Mouse (Mus musculus) embryonic stem cell, embryonic (primary cell): ENCODE data around the gene Exoc2.

Experiments used
- CTCF ChIA-PET, 4 experiments: fragments of 300-600 bp in 2 of 4; fragments of 350-600 bp in 2 of 4; sonication (Branson Sonifier 250); formaldehyde crosslinking; loops; one replicate each; lab custom pipeline; 2022; ENCODE audit warnings: inconsistent platforms in 2 of 4; lab: Charles Lee
- POLR2A ChIA-PET, 4 experiments: fragments of 300-600 bp in 2 of 4; fragments of 350-600 bp in 2 of 4; sonication (Branson Sonifier 250); formaldehyde crosslinking; loops; one replicate each; lab custom pipeline; 2022; ENCODE audit warnings: antibody characterized with exemption in 4 of 4, inconsistent platforms in 1 of 4; lab: Charles Lee

Exoc2 gene

DNA sequence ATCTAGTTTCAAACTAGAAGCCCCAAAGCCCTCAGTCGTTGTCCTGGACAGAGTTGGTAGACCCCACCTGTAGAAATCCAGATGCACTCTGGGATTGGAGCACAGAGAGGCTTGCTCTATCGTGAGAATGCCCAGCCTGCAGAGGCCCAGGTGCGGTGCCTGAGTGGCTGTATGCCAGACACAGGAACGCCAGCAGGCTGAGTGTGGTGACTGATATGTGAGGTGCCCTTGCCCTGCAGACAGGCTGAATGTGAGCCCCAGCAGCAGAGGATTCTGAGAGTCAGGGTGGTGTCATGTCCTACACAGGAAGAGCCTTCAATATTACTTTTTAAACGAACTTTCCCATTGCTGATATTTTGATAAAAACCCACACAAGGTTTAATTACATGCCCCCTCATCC, 208.0 kb downstream of the Exoc2 start:
- CTCF ChIA-PET, result no interaction called here
- POLR2A ChIA-PET, result no interaction called here

DNA sequence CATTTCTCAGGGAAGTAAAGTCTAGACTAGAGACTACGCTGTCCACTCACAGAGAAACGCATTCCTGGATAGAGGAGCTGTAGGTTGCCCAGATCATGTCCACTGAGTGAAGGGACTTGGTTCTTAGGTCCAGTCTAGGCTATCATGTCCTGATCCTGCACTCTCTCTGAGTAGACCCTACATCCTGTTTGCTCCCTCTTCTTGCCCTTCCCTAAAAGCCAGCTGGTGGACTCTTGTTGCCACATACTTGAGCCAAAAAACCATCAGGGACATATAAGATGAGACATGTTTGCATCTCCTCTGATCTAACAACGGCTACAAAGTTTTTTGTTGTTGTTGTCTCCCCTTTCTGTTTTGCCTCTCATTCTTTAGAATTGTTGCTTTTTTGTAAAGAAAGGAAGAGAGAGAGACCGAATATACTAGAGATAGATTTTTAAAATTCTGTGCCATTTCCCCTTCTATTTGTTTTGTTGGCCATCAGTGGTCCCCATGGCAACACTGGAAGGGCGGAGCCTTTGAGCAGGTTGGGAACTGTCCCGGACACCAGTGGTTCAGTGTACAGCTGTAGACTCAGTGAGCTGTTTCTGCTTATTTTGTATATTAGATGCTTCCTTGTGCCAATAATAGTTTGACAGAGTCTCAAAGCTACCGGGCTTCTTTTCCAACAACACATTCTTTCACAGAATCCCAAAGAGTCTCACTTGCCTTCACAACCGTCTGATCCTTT, 209.7 kb downstream of the Exoc2 start:
- ChIA-PET CTCF (no interaction called here), POLR2A (no interaction called here)
